Mouse (Mus musculus): ENCODE measurements at regions not wholly inside any gene's neighbourhood (a gene's known extent, or its start where the extent isn't known, plus 50 kb on each side); places are given as distances from the start of the nearest gene placed in this dataset.

DNA sequence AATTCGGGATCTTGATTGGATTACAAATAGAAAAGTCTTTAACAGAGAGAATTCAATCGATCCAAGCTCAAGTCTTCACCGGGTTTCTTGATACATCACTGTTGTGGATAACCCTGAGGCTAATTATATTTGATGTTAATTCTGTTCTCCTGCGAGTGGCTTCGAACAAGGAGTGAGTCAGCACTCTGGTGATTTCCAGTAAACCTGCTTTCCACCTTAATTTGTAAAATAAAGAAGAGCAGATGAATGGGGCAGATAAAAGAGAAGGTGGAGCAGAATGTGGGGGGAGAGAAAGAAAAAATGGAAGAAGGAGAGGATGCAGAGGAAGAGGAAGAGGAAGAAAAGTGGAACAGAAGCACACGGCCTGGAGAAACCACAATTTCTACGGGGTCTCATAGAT lies 137.5 kb upstream of the Tll1 start:
- DNase-seq (ENCODE audit: extremely low read depth, low read depth, low spot score), result no peak

DNA sequence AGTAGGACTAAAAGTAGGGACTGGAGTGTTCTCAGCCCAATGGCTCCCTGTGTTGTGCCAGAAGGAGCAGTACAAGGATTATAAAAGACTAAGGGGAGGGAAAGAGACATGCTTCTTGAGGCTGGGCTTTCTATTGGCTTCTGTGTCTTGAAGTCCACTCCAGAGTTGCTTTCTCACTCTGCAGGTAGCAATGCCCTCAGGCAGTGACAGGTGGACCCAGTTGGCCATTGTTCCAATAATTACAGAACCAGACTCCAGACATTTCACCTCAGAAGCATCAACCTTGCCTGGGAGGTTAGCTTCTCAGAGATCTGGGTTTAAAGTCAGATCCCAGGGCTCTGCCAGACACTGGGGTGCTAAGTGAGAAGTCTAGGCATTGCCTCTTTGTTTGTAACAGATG lies 136.3 kb upstream of the Tll1 start:
- DNase-seq (ENCODE audit: extremely low read depth, low read depth, low spot score), result no peak

DNA sequence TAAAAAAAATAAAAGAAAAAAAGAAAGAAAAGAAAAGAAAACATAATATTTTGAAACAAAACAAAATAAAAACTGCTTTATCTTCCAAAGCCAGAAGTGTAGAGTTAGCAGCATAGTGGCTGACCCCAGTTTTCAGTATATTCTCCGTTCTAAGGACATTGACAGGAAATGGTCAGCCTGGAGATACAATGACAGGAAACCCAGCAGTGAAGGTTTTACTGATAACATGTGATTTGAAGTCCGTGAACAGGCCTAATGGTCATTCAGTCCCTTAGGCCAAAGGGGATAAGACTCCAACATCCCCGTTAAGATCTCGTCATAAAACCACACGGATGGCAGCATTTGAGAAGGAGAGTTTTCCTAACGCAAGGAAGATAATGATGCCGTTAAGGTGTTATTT lies 131.3 kb upstream of the Tll1 start:
- DNase-seq (ENCODE audit: extremely low read depth, low read depth, low spot score), result no peak

DNA sequence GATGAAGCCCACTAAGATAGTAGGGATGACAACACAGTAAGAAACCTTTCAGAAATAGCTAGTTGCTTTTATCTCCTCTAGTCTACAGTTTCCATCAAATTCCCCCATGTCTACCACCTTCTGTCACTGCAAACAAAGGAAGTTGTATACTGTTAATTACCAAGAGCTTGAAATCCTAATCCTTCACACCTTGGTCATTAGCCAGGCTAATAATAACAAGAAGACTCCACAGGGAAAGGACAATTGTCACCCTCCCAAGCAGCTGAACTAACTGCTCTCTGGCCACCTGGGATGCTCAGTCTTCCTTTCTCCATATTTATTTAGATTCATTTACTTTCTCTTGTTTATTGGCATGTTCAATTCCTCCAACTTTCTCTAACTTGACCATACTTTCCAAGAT lies 130.5 kb upstream of the Tll1 start:
- DNase-seq (ENCODE audit: extremely low read depth, low read depth, low spot score), result no peak

DNA sequence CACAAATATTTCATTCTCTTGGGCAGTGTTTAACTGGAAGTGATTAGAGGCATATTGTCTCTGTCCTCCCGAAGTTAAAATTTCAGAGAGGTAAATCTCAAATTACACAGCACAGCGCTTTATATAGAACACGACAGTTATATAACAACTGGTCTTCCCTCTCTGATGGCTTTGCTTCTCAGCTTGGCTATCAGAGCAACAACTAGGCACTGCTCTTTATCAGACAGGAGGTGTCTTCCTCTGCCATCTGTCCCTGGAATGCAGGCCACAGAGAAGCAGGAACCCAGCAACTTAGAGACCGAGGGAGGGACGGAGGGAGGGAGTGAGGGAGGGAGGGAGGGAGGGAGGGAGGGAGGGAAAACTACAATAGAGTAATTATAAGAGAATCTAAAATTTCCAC lies 129.4 kb upstream of the Tll1 start:
- no peak for DNase-seq (ENCODE audit: extremely low read depth, low read depth, low spot score)

DNA sequence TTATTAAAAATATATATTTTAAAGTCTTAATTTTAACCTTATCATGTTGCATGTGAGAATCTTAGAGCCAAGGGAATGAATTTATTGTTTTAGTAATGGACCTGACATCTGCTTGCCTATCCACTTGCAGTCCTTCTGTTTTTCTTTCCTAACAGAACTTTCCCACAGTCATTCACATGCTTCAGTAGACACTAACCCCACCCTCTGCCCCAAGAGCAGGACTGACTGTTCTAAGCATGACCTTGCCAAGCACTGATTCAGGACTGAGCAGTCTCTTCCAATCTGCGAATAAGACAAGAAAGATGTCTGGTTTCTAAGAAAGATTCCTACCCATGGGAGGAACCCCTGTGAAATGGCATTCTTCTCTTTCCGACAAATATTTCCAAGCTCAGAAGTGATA lies 117.9 kb upstream of the Tll1 start:
- DNase-seq (ENCODE audit: extremely low read depth, low read depth, low spot score), result no peak

DNA sequence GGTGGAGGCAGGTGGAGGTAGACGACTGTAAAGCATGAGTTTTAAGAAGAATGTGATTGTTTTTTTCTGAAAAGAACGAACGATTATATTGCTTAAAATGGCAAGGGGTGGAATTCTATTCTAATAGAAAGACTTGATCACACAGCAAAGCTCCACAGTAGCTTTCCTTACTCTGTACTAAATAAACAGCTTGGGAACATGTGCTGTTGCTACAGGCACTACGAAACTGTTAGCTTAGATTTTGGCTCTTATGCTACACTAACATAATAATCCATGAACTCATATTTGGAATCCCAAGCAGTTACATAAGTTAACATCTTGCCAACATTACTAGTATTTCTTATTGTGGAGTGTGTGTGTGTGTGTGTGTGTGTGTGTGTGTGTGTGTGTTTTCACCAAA lies 114.3 kb upstream of the Tll1 start:
- no peak for DNase-seq (ENCODE audit: extremely low read depth, low read depth, low spot score)

DNA sequence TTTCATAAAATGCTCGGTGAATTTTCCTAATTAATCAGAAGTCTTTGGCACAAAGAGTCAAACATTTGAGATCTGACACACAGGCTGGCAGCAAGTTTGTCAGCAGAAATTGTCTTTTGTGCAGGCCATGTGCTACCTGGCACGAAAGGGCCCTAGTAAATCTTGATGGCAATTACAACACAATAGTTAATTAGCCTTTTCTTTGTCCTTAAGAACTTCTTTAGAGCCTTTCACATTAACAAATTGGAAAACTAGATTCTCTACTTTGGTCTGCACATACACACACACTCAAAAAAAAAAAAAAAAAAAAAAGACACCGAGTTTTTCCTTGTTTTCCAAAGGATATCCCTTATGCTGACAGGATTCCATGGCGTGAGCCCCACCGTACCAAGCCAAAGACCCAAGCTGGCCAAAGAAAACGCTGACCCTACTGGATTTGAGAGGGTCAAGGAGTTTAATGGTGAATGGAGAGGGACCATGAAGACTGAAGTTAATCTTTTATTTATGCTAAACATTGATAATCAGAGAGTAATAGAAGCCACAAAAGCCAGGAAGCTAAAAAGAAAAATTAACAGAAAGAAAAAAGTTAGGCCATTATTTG lies 113.2 kb upstream of the Tll1 start:
- no peak for DNase-seq (ENCODE audit: extremely low read depth, low read depth, low spot score)

DNA sequence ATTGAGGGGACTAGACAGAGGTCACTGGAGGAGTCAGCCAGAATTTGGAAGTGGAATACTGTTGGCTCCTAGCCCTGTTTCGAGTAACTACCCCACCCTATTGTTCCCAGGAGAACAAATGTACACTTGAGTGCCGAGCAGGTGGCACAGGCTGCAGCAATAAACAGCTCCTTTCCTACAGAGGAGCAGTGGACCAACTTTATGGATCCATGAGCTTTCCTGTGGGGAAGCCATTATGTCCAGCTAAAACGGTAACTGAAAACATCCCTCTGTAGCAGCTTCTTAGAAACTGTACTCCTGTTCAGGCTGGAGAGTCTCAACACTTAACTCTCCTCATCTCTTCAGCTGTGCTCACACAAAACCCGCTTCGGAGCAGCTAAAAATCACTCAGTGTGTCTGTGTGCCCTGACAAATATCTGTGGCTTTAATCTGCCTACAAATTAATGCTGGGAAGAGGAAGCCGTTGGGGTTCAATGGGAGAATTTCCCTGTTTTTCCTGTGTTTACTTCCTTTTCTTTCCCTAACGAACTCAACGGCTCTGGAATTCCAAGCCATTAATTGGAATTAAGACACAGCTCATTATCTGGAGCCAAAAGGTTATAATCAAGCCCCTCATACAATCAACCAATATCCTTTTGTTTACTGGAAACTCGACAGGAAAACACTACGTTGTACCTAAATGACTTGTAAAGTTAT lies 112.6 kb upstream of the Tll1 start:
- no peak for DNase-seq (ENCODE audit: extremely low read depth, low read depth, low spot score)

DNA sequence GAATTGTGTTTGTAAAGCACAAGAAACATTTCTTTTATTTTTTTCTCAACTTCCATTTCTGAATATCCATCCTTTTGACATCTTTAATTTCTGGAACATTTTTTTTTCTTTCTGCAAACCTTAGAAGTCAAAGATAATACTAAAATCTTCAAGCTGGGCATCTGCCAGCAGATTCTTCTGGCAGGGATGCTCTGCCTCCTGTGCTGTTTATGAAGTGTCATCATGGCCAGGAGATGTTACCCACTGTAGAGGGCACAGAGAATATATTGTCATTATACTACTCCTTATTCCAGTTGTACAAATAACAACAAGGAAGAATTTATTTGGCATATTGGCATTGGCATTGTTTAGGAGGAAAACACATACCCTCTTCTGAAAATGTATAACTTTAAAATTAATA lies 111.7 kb upstream of the Tll1 start:
- DNase-seq (ENCODE audit: extremely low read depth, low read depth, low spot score), result no peak

DNA sequence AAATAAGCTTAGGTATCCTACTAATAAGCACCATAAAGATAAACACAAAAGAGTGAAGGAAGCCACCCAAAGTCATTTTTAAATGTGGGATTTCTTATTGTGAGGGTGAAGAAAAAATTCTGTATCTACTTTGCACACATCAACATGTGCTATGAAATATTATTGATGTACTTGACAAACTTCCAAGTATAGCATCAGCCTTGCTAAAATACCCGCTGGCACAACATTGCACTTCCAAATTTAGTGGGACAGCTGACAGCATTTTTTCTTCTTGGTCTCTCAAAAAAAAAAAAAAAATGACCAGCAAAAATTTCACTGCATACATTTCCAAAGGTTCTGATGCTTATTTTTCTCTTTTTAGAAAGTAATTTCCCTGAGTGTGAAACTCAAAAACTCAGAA lies 101.9 kb upstream of the Tll1 start:
- DNase-seq (ENCODE audit: extremely low read depth, low read depth, low spot score), result no peak

DNA sequence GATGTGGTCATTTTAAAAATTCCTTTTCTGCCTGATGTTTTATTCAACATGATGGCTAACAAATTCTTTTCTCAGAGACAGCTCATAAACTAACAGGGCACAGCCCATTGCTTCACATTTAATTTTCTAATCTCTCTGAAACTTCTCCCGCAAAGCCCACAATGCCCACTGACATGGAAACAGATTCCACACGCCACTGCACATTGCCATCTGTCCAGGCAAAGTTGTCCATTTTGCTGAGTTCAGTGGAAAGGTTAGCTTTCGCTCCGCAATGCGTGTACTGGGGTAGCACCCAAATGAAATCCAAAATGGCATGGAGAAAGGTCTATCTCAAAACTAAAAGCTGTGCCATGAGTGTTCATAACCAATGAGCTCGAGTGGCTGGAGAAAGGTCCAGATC lies 76.7 kb upstream of the Tll1 start:
- no peak for DNase-seq (ENCODE audit: extremely low read depth, low read depth, low spot score)

DNA sequence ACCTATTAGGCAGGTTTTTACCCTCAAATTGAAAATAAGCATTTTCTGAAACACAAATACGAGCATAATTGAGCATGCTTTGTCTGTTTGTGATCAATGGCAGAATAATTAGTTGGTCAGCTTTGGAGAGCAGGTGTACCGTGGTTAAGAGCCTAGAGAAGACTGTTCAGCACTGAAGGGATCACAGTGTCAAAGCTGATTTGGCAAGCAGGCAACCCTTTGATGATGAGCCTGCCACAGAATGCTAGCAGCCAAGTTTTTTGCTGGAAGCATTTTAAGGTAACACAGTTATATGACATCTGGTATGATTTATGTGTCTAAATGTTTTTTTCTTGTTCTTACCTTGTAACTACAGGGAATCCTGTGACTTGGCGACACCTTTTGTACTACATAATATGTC lies 75.5 kb upstream of the Tll1 start:
- DNase-seq (ENCODE audit: extremely low read depth, low read depth, low spot score), result no peak

DNA sequence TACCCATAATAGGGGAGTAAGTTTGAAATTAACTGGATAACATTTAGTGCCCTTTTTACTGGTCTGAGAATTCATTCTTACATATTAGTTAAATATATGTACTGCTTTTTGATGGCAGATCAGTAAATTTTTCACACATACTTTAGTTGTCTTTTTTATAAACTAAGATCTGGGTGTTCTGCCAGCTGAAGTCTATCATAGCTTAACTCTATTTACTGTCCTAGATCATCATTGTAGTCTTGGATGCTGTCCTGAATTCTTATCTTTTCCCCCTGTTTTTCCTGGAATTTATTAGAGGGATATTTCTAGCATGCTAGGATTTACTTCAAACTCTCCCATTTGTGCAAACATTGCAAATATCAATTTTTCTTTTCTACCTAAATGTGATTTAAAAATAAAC lies 74.3 kb upstream of the Tll1 start:
- DNase-seq (ENCODE audit: extremely low read depth, low read depth, low spot score), result no peak

DNA sequence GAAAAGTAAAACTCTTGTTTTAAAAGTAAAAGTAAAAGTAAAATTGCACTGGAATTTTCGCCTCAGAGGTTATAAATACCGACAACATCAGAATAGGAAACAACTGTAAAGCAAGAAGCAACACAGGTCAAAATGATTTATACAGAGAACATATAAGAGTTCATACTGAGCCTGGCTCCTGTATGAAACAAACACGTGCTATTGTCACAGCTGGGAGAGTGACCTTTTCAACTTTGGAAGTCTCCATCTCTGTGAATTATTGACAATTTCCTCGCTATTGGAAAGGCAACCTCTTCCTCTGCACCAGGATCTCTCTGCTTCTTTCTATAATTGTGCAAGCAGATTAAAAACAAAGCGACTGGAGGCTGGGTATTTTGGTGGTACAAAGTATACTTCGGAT lies 70.0 kb upstream of the Tll1 start:
- no peak for DNase-seq (ENCODE audit: extremely low read depth, low read depth, low spot score)

DNA sequence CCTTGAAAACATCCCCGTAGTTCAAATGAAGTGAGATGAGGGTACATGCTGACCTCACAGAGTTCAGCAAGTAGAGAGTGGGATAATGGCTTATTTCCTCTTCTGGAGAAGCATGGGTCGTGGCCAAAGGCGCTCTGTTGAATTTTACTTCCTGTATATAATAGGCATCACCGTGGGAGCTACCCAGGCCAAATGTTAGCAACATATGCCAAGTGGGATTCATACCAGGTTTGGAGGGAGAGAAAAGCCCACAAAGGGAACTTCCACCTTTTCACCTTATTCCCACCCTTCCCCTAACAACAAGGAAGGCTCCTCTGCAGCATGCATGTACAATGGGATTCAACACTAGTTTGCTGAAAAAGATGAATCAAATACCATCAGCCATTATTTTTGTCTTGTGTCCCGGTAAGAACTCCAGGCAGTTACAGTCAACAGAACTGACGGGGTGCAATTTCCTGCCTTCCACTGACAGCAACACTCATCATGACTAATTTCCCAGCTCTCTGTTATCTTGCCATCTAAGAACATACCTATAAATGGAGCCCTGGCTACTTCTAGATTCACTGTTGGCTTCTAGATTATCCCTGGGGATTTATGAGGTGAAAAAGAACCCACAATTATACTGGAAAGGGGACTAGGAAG lies 59.4 kb upstream of the Tll1 start:
- DNase-seq (ENCODE audit: extremely low read depth, low read depth, low spot score), result no peak
